Mouse (Mus musculus) hindbrain, embryonic 10.5 days (tissue): ENCODE results near the gene St6galnac3. TPM values are rescaled to one million over a fixed set of nuclear protein-coding genes. Genes with fewer than 3 reads are reported as not detected.

Experiments used
- DNase-seq: peaks from one replicate; pipeline ENCODE4 v3.0.0-alpha.2; 2017; ENCODE audit warnings: low spot score
- H3K27ac ChIP-seq: fragments of 300-500 bp; sonication (generic); 2 replicates; pipeline ENCODE4 v1.5.1; 2016; ENCODE audit warnings: mild to moderate bottlenecking, moderate library complexity
- H3K27me3 ChIP-seq: fragments of 300-500 bp; sonication (generic); 2 replicates; pipeline ENCODE4 v1.6.1; 2016; ENCODE audit warnings: mild to moderate bottlenecking; ENCODE audit not compliant: poor library complexity, insufficient read depth, severe bottlenecking
- H3K36me3 ChIP-seq: fragments of 300-500 bp; sonication (generic); 2 replicates; pipeline ENCODE4 v1.6.1; 2016; ENCODE audit warnings: mild to moderate bottlenecking, moderate library complexity
- H3K4me1 ChIP-seq: fragments of 300-500 bp; sonication (generic); replicated peaks from 2 replicates; pipeline ENCODE4 v1.6.1; 2016; ENCODE audit warnings: mild to moderate bottlenecking
- H3K4me3 ChIP-seq: fragments of 300-500 bp; sonication (generic); 2 replicates; pipeline ENCODE4 v1.5.1; 2016; ENCODE audit warnings: mild to moderate bottlenecking, moderate library complexity
- H3K9me3 ChIP-seq: fragments of 300-500 bp; sonication (generic); 2 replicates; pipeline ENCODE4 v1.6.1; 2016; ENCODE audit warnings: mild to moderate bottlenecking, moderate library complexity
- WGBS: fragments of 180-500 bp; shearing (Covaris S2); methylation state at CpG from one replicate; pipeline ENCODE4 v1.1.7; 2016; 5-methylcytosine and 5-hydroxymethylcytosine counted together
- polyA plus RNA-seq: library from polyadenylated mRNA; unstranded; fragments of >200 nt; fragmentation: Nextera tagmentation; extraction: Ambion mirVana; gene quantifications from 2 replicates; pipeline ENCODE4 v1.2.1, GENCODE M21; 2016

The St6galnac3 gene
- polyA plus RNA-seq, 1 experiment from 2014 or later: 32.4 TPM

- Histone ChIP-seq H3K27ac (no peak overlapping the region), H3K4me3 (no peak overlapping the region), H3K4me1 (no peaks in the 10 kb centered on the region), H3K27me3 (no peaks in the 10 kb centered on the region), H3K36me3 (no peaks in the 10 kb centered on the region), H3K9me3 (no peaks in the 10 kb centered on the region; the same call in 1 of the 2 replicates)
- DNase-seq: no peak
- 85% methylated on average over 4 of the region's 4 CpGs for WGBS
Observed at GRCm38 (mm10) chr3:153308379-153308778, 416.6 kb downstream of the St6galnac3 start.

- no peaks in the 10 kb centered on the region for H3K27me3 ChIP-seq
- no peaks in the 10 kb centered on the region for H3K9me3 ChIP-seq
- DNase-seq: no peak
- no peaks in the 10 kb centered on the region for H3K36me3 ChIP-seq
- 83% methylated on average over 3 of the region's 3 CpGs for WGBS
- no peaks in the 10 kb centered on the region for H3K4me1 ChIP-seq
- H3K4me3 ChIP-seq: no peak overlapping the region
- no peak overlapping the region for H3K27ac ChIP-seq
Observed at GRCm38 (mm10) chr3:153305153-153305552, 419.8 kb downstream of the St6galnac3 start.

GRCm38 (mm10) chr3:153302376-153302775 lies 422.6 kb downstream of the St6galnac3 start:
- no peak for DNase-seq
- H3K36me3 ChIP-seq: no peaks in the 10 kb centered on the region
- no peaks in the 10 kb centered on the region for H3K9me3 ChIP-seq
- 94% methylated on average over 7 of the region's 7 CpGs for WGBS
- H3K27ac ChIP-seq: no peak overlapping the region
- H3K27me3 ChIP-seq: no peaks in the 10 kb centered on the region
- no peak overlapping the region for H3K4me3 ChIP-seq
- no peaks in the 10 kb centered on the region for H3K4me1 ChIP-seq

GRCm38 (mm10) chr3:153296375-153297068 lies 428.5 kb downstream of the St6galnac3 start:
- WGBS: 84% methylated on average over 22 of the region's 22 CpGs
- no peaks in the 10 kb centered on the region for H3K27me3 ChIP-seq
- no peaks in the 10 kb centered on the region for H3K36me3 ChIP-seq
- DNase-seq: no peak
- 0 out of 2 replicates have a peak, but pooled peaks cover 6% of the 10 kb centered on the region for H3K4me1 ChIP-seq
- H3K9me3 ChIP-seq: no peaks in the 10 kb centered on the region
- H3K4me3 ChIP-seq: no peak overlapping the region
- H3K27ac ChIP-seq: no peak overlapping the region

- Histone ChIP-seq H3K27ac (no peak overlapping the region), H3K4me1 (0 out of 2 replicates have a peak, but pooled peaks cover 6% of the 10 kb centered on the region), H3K4me3 (no peak overlapping the region), H3K36me3 (no peaks in the 10 kb centered on the region), H3K27me3 (no peaks in the 10 kb centered on the region), H3K9me3 (no peaks in the 10 kb centered on the region)
- 90% methylated on average over 5 of the region's 5 CpGs for WGBS
- DNase-seq: no peak
Observed at GRCm38 (mm10) chr3:153292853-153293252, 432.1 kb downstream of the St6galnac3 start.

- Histone ChIP-seq H3K27me3 (no peaks in the 10 kb centered on the region), H3K4me3 (no peak overlapping the region), H3K4me1 (0 out of 2 replicates have a peak, but pooled peaks cover 6% of the 10 kb centered on the region), H3K9me3 (no peaks in the 10 kb centered on the region), H3K27ac (no peak overlapping the region), H3K36me3 (no peaks in the 10 kb centered on the region)
- no peak for DNase-seq
- WGBS: 87% methylated on average over 9 of the region's 9 CpGs
Observed at GRCm38 (mm10) chr3:153292363-153292762, 432.6 kb downstream of the St6galnac3 start.

GRCm38 (mm10) chr3:153291406-153292045 lies 433.4 kb downstream of the St6galnac3 start:
- 93% methylated on average over 6 of the region's 6 CpGs for WGBS
- H3K27me3 ChIP-seq: no peaks in the 10 kb centered on the region
- H3K4me3 ChIP-seq: no peak overlapping the region
- no peak for DNase-seq
- no peak overlapping the region for H3K27ac ChIP-seq
- no peaks in the 10 kb centered on the region for H3K36me3 ChIP-seq
- no peaks in the 10 kb centered on the region for H3K9me3 ChIP-seq
- H3K4me1 ChIP-seq: 0 out of 2 replicates have a peak, but pooled peaks cover 6% of the 10 kb centered on the region

- Histone ChIP-seq H3K27ac (no peak overlapping the region), H3K4me3 (no peak overlapping the region), H3K36me3 (no peaks in the 10 kb centered on the region), H3K4me1 (0 out of 2 replicates have a peak, but pooled peaks cover 6% of the 10 kb centered on the region), H3K27me3 (no peaks in the 10 kb centered on the region), H3K9me3 (no peaks in the 10 kb centered on the region)
- 93% methylated on average over 4 of the region's 4 CpGs for WGBS
- DNase-seq: no peak
Observed at GRCm38 (mm10) chr3:153289971-153290370, 435.0 kb downstream of the St6galnac3 start.

- Histone ChIP-seq H3K27me3 (no peaks in the 10 kb centered on the region), H3K36me3 (no peaks in the 10 kb centered on the region), H3K27ac (no peak overlapping the region), H3K9me3 (no peaks in the 10 kb centered on the region), H3K4me3 (no peak overlapping the region), H3K4me1 (0 out of 2 replicates have a peak, but pooled peaks cover 3% of the 10 kb centered on the region)
- 90% methylated on average over 4 of the region's 4 CpGs for WGBS
- DNase-seq: no peak
Observed at GRCm38 (mm10) chr3:153287564-153287963, 437.4 kb downstream of the St6galnac3 start.

GRCm38 (mm10) chr3:153287081-153287480 lies 437.9 kb downstream of the St6galnac3 start:
- Histone ChIP-seq H3K4me3 (no peak overlapping the region), H3K36me3 (no peaks in the 10 kb centered on the region), H3K9me3 (no peaks in the 10 kb centered on the region), H3K27me3 (no peaks in the 10 kb centered on the region), H3K27ac (no peak overlapping the region), H3K4me1 (no peaks in the 10 kb centered on the region; the same call in 1 of the 2 replicates)
- DNase-seq: no peak
- WGBS: 72% methylated on average over 6 of the region's 6 CpGs

GRCm38 (mm10) chr3:153282123-153282765 lies 442.7 kb downstream of the St6galnac3 start:
- H3K27me3 ChIP-seq: no peaks in the 10 kb centered on the region; the same call in 1 of the 2 replicates
- WGBS: 85% methylated on average over 16 of the region's 16 CpGs
- DNase-seq: no peak
- H3K4me3 ChIP-seq: no peak overlapping the region
- no peak overlapping the region for H3K27ac ChIP-seq
- H3K9me3 ChIP-seq: no peaks in the 10 kb centered on the region
- H3K36me3 ChIP-seq: no peaks in the 10 kb centered on the region
- peaks cover 21% of the 10 kb centered on the region for H3K4me1 ChIP-seq

- WGBS: 90% methylated on average over 5 of the region's 5 CpGs
- Histone ChIP-seq H3K9me3 (peaks cover 12% of the 10 kb centered on the region), H3K4me3 (no peak overlapping the region), H3K27me3 (no peaks in the 10 kb centered on the region; the same call in 1 of the 2 replicates), H3K27ac (peak overlapping the region; percentile 30; the same call in 1 of the 2 replicates), H3K4me1 (peaks cover 37% of the 10 kb centered on the region), H3K36me3 (0 out of 2 replicates have a peak, but pooled peaks cover 6% of the 10 kb centered on the region)
- DNase-seq: no peak
Observed at GRCm38 (mm10) chr3:153278249-153278648, 446.7 kb downstream of the St6galnac3 start.
